Mouse (Mus musculus) liver, adult 2 months (tissue): ENCODE results near the gene Rbm20.

Experiments used
- CTCF ChIP-seq: fragments of 200-500 bp; IDR thresholded peaks from 2 replicates; pipeline ENCODE4 v1.5.1; 2011; ENCODE audit warnings: low read depth, low read length, control low read depth
- POLR2A ChIP-seq: fragments of 200-500 bp; IDR thresholded peaks from 2 replicates; pipeline ENCODE4 v1.6.1; 2011; ENCODE audit warnings: low read length, control low read depth; ENCODE audit not compliant: insufficient read depth; ENCODE audit errors: extremely low read depth

DNA sequence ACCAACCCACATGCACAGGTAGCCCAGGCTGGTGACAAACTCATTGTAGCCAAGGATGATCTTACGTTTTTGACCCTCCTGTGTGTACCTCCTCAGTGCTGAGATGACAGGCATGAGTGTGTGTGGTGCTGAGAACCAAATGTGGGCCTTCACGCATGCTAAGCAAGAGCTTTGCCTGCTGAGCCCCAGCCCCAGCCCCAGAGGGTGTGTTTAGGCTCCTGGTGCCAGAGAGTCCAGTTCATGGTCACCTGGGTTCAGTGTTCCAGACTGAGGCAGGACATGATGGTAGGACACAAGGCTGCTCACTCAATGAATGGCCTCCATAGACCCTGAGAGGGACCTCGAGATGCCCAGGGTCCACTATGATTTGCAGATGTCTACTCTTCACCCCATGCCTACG is 11.7 kb upstream of the Rbm20 start:
- TF ChIP-seq CTCF (no peak), POLR2A (no peak)
